Mouse (Mus musculus) gastrocnemius, adult 18-20 months (tissue): ENCODE results near the gene Ccn5. TPM values are rescaled to one million over a fixed set of nuclear protein-coding genes. Genes with fewer than 3 reads are reported as not detected.

Experiments used
- DNase-seq: peaks from one replicate; pipeline ENCODE4 v3.0.0; 2021; ENCODE audit warnings: low spot score
- long read RNA-seq, 2 experiments: library from polyadenylated mRNA; stranded (forward); transcript quantifications; one replicate each; pipeline ENCODE4 v2.0.0; 2021
- total RNA-seq, 2 experiments: library from RNA; stranded (reverse); gene quantifications; 2 replicates each; pipeline ENCODE4 v1.2.3; 2021

The Ccn5 gene
- under 1 TPM; 0.82 to 0.95 TPM for total RNA-seq
- long read RNA-seq, experiment 1, partial matches to known transcripts = 1 of 3 reads
- long read RNA-seq, experiment 1, other reads (novel, unspliced or antisense) = 0 of 3 reads
- long read RNA-seq, experiment 2 = 0 reads

GRCm38 (mm10) chr2:163820607-163821006, at the start of gene Ccn5:
Ccn5 (plus strand) TSS chr2:163820861.
- DNase-seq = peak; percentile 89

- no peak for DNase-seq
These were observed 44.0 kb upstream of the Ccn5 start for GRCm38 (mm10) chr2:163776661-163777060.

GRCm38 (mm10) chr2:163777061-163777460, 43.6 kb upstream of the Ccn5 start:
- DNase-seq = no peak

- no peak for DNase-seq
These were observed 41.8 kb upstream of the Ccn5 start for GRCm38 (mm10) chr2:163778896-163779295.

- no peak for DNase-seq
These were observed 37.3 kb upstream of the Ccn5 start for GRCm38 (mm10) chr2:163783368-163783767.

GRCm38 (mm10) chr2:163783901-163784300, 36.8 kb upstream of the Ccn5 start:
- no peak for DNase-seq

- no peak for DNase-seq
These were observed 33.6 kb upstream of the Ccn5 start for GRCm38 (mm10) chr2:163787086-163787485.

GRCm38 (mm10) chr2:163787709-163788108, 33.0 kb upstream of the Ccn5 start:
- DNase-seq = peak; percentile 54

- peak; percentile 79 for DNase-seq
These were observed 32.2 kb upstream of the Ccn5 start for GRCm38 (mm10) chr2:163788484-163788883.

GRCm38 (mm10) chr2:163798411-163798810, 22.2 kb upstream of the Ccn5 start:
- peak; percentile 74 for DNase-seq

- DNase-seq = peak; percentile 61
These were observed 19.8 kb upstream of the Ccn5 start for GRCm38 (mm10) chr2:163800832-163801231.

- DNase-seq = no peak
These were observed 19.3 kb upstream of the Ccn5 start for GRCm38 (mm10) chr2:163801406-163801805.

GRCm38 (mm10) chr2:163803838-163804237, 16.8 kb upstream of the Ccn5 start:
- no peak for DNase-seq

- DNase-seq = no peak
These were observed 11.5 kb upstream of the Ccn5 start for GRCm38 (mm10) chr2:163809166-163809565.

- DNase-seq = no peak
These were observed 11.0 kb upstream of the Ccn5 start for GRCm38 (mm10) chr2:163809704-163810103.

- DNase-seq = no peak
These were observed 7.6 kb upstream of the Ccn5 start for GRCm38 (mm10) chr2:163813077-163813476.

GRCm38 (mm10) chr2:163814739-163815465, 5.8 kb upstream of the Ccn5 start:
- no peak for DNase-seq

GRCm38 (mm10) chr2:163823248-163823647, 2.6 kb downstream of the Ccn5 start:
- DNase-seq = peak; percentile 48

- peak; percentile 60 for DNase-seq
These were observed 3.1 kb downstream of the Ccn5 start for GRCm38 (mm10) chr2:163823771-163824170.

GRCm38 (mm10) chr2:163825861-163826260, 5.2 kb downstream of the Ccn5 start:
- DNase-seq = no peak

GRCm38 (mm10) chr2:163826494-163826893, 5.8 kb downstream of the Ccn5 start:
- DNase-seq = no peak

- no peak for DNase-seq
These were observed 10.5 kb downstream of the Ccn5 start for GRCm38 (mm10) chr2:163831163-163831562.

GRCm38 (mm10) chr2:163838043-163838442, 17.4 kb downstream of the Ccn5 start:
- peak; percentile 85 for DNase-seq
